Mouse (Mus musculus) spleen, adult 2 months (tissue): ENCODE results near the gene Apex2.

Experiments used
- CTCF ChIP-seq: fragments of 200-500 bp; IDR thresholded peaks from 2 replicates; pipeline ENCODE4 v1.5.1; 2011; ENCODE audit warnings: mild to moderate bottlenecking, inconsistent platforms; ENCODE audit not compliant: insufficient read depth, insufficient read length, insufficient replicate concordance; ENCODE audit errors: extremely low read depth
- POLR2A ChIP-seq: fragments of 200-500 bp; IDR thresholded peaks from 2 replicates; pipeline ENCODE4 v1.6.1; 2011; ENCODE audit warnings: low read depth, low read length, inconsistent platforms

DNA sequence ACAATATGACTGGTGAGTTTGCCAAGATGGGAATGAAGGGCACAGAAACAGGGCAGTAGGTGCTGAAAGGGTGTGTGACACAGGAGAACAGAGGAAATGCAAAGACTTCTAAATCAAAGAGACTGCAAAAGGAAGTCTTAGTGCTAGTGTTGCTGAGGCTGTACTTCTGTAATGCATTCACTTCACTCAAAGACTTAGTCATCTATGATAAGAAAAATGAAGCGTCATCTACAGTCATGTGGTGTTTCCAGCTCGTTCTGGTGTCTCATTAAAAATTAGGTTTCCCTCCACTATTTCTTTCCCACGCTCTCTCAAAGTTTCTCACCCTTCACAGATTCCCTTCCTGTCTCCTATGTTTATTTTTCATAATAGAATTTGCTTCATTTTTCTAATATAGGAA lies 35.6 kb downstream of the Apex2 start:
- TF ChIP-seq CTCF (no peak), POLR2A (no peak)
